Mouse (Mus musculus) neural tube, embryonic 14.5 days (tissue): ENCODE data around the gene Atp6ap1. TPM values are rescaled to one million over a fixed set of nuclear protein-coding genes. Genes with fewer than 3 reads are reported as not detected.

Experiments
- ATAC-seq: fragments of 200-750 bp; cut with Nextera tagmentation; 2 replicates; pipeline ENCODE4 v1.8.0; 2017; ENCODE audit warnings: low read depth, mild to moderate bottlenecking, moderate TSS enrichment, moderate library complexity
- H3K27ac ChIP-seq: fragments of 300-500 bp; sonication (generic); 2 replicates; pipeline ENCODE4 v1.5.1; 2014; ENCODE audit warnings: low read depth, mild to moderate bottlenecking, control low read depth, low read length, moderate library complexity, mixed read lengths
- H3K27me3 ChIP-seq: fragments of 300-500 bp; sonication (generic); 2 replicates; pipeline ENCODE4 v1.6.1; 2014; ENCODE audit warnings: low read length; ENCODE audit not compliant: control insufficient read depth, insufficient read depth
- H3K36me3 ChIP-seq: fragments of 300-500 bp; sonication (generic); 2 replicates; pipeline ENCODE4 v1.6.1; 2014; ENCODE audit warnings: low read length, mixed read lengths; ENCODE audit not compliant: control insufficient read depth, insufficient read depth
- H3K4me1 ChIP-seq: fragments of 300-500 bp; sonication (generic); 2 replicates; pipeline ENCODE4 v1.6.1; 2014; ENCODE audit warnings: low read length; ENCODE audit not compliant: control insufficient read depth, insufficient read depth
- H3K4me2 ChIP-seq: fragments of 300-500 bp; sonication (generic); 2 replicates; pipeline ENCODE4 v1.6.1; 2014; ENCODE audit warnings: mild to moderate bottlenecking, low read depth, low read length, control low read depth
- H3K4me3 ChIP-seq: fragments of 300-500 bp; sonication (generic); 2 replicates; pipeline ENCODE4 v1.5.1; 2014; ENCODE audit warnings: low read depth, low read length, control low read depth, mixed read lengths
- H3K9ac ChIP-seq: fragments of 300-500 bp; sonication (generic); replicated peaks from 2 replicates; pipeline ENCODE4 v1.6.1; 2014; ENCODE audit warnings: low read depth, mild to moderate bottlenecking, control low read depth, low read length, mixed read lengths
- H3K9me3 ChIP-seq: fragments of 300-500 bp; sonication (generic); 2 replicates; pipeline ENCODE4 v1.6.1; 2016; ENCODE audit warnings: low read length; ENCODE audit not compliant: control insufficient read depth
- WGBS: fragments of 180-500 bp; shearing (Covaris S2); extraction: QIAGEN DNeasy Blood & Tissue Kit; methylation state at CpG from one replicate; pipeline ENCODE4 v1.1.7; 2014; 5-methylcytosine and 5-hydroxymethylcytosine counted together
- microRNA-seq: library from miRNA; unstranded; fragments of <30 nt; microRNA quantifications from one replicate; pipeline ENCODE4, GENCODE M21; 2016
- polyA plus RNA-seq: library from polyadenylated mRNA; unstranded; fragments of >200 nt; fragmentation: Nextera tagmentation; extraction: Ambion mirVana; gene quantifications from 2 replicates; pipeline ENCODE4 v1.2.1, GENCODE M21; 2014

Gene Atp6ap1
- polyA plus RNA-seq, 1 experiment from 2014 or later: 213 TPM

- Histone ChIP-seq H3K36me3 (no peaks in the 10 kb centered on the region), H3K4me3 (peak overlapping the region; percentile 34), H3K4me1 (no peaks in the 10 kb centered on the region), H3K9ac (peak overlapping the region; percentile 50), H3K9me3 (no peaks in the 10 kb centered on the region), H3K27ac (peak overlapping the region; percentile 71), H3K27me3 (no peaks in the 10 kb centered on the region), H3K4me2 (peak overlapping the region; percentile 49)
- 27% methylated on average over 13 of the region's 13 CpGs for WGBS
- peak; percentile 76 for ATAC-seq
Measured at GRCm38 (mm10) chrX:74352645-74353466, 56.0 kb downstream of the Atp6ap1 start.

GRCm38 (mm10) chrX:74353467-74353770, 56.5 kb downstream of the Atp6ap1 start, which contains the start of gene Lage3:
TSS of gene Lage3 (minus strand) at chrX:74353618.
- Histone ChIP-seq H3K9me3 (no peaks in the 10 kb centered on the region), H3K27me3 (no peaks in the 10 kb centered on the region), H3K27ac (peak within 1 kb of the TSS; percentile 71), H3K36me3 (no peaks in the 10 kb centered on the region), H3K9ac (peak within 1 kb of the TSS; percentile 50), H3K4me1 (no peaks in the 10 kb centered on the region), H3K4me3 (peak within 1 kb of the TSS; percentile 34), H3K4me2 (peak within 1 kb of the TSS; percentile 49)
- WGBS: 20% methylated on average over 16 of the region's 22 CpGs
- ATAC-seq: peak; percentile 94

Small RNA genes within 50 kb of the gene (microRNA-seq; reads per million reads assigned to microRNA genes)
- gene Mir7091 (not detected), gene Mir7092 (not detected)

Other genes starting within 250 kb of the Atp6ap1 start
- not detected in 2 replicates for gene Opn1mw, start 169.6 kb upstream of the Atp6ap1 start, polyA plus RNA-seq
- gene Mecp2, start 161.7 kb upstream of the Atp6ap1 start, polyA plus RNA-seq: 16.3 and 16.4 TPM in 2 replicates
- not detected in 2 replicates for gene Tex28, start 129.3 kb upstream of the Atp6ap1 start, polyA plus RNA-seq
- gene Tktl1, start 119.8 kb upstream of the Atp6ap1 start, polyA plus RNA-seq: 0.10 and 0.16 TPM in 2 replicates
- gene Flna, start 47.3 kb upstream of the Atp6ap1 start, polyA plus RNA-seq: 63.0 and 121 TPM in 2 replicates
- 12.6 and 17.0 TPM in 2 replicates for gene Emd, start 42.4 kb upstream of the Atp6ap1 start, polyA plus RNA-seq
- gene Rpl10, start 26.3 kb upstream of the Atp6ap1 start, polyA plus RNA-seq: 476 and 568 TPM in 2 replicates
- gene Taz, start 15.2 kb upstream of the Atp6ap1 start, polyA plus RNA-seq: 62.0 and 65.8 TPM in 2 replicates
- gene Dnase1l1, start 14.8 kb upstream of the Atp6ap1 start, polyA plus RNA-seq: 3.7 and 4.1 TPM in 2 replicates
- gene Gdi1, start 7.9 kb downstream of the Atp6ap1 start, polyA plus RNA-seq: 761 and 960 TPM in 2 replicates
- gene Fam50a, start 15.9 kb downstream of the Atp6ap1 start, polyA plus RNA-seq: 50.4 and 52.5 TPM in 2 replicates
- 42.5 and 47.1 TPM in 2 replicates for gene Plxna3, start 32.0 kb downstream of the Atp6ap1 start, polyA plus RNA-seq
- gene Lage3, start 56.5 kb downstream of the Atp6ap1 start, polyA plus RNA-seq: 71.5 and 73.3 TPM in 2 replicates
- gene Ubl4a, start 76.1 kb downstream of the Atp6ap1 start, polyA plus RNA-seq: 70.3 and 73.7 TPM in 2 replicates
- 6.9 and 7.8 TPM in 2 replicates for gene Slc10a3, start 76.3 kb downstream of the Atp6ap1 start, polyA plus RNA-seq
- 36.4 and 37.1 TPM in 2 replicates for gene Fam3a, start 96.2 kb downstream of the Atp6ap1 start, polyA plus RNA-seq
- gene Ikbkg, start 96.2 kb downstream of the Atp6ap1 start, polyA plus RNA-seq: 18.3 and 19.2 TPM in 2 replicates
- 53.4 and 57.2 TPM in 2 replicates for gene G6pdx, start 132.1 kb downstream of the Atp6ap1 start, polyA plus RNA-seq
- not detected in 2 replicates for gene Gm6880, start 184.3 kb downstream of the Atp6ap1 start, polyA plus RNA-seq